Comparison of ENCODE assay signal across 8 mouse cellular contexts in the genomic region with DNA sequence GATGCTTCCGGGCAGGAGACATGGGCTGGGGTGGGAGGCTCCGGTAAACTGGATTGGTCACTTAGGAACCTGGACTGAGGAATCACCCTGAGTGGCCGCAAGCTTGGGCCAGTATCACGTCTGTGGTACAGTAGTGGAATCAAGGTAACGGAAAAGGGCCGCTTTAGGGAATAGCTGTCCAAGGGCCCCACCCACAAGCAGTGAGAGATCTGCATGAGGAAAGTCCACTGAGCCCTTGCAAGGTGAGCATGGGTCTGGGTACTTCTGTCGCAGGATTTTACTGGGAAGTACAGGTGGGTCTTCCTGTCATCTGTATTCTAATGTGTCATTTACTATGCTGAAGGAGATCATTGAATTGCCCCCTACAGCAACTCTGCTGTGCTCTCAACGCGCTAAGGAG. TPM values are rescaled to one million over a fixed set of nuclear protein-coding genes. Genes with fewer than 3 reads are reported as not detected.
A peak's percentile ranks its signal among the peaks of the same experiment; 100 is the strongest.
DNase-seq lines count a peak whose midpoint lies in the region; ATAC-seq and TF ChIP-seq lines count a peak whose summit lies in the region.

No protein-coding gene starts in this region.

- no peaks in the 10 kb centered on the region for H3K27me3 ChIP-seq in kidney, adult 2 months (replicated peaks; ENCODE audit: control insufficient read depth, insufficient read depth, low read length)
- H3K27me3 ChIP-seq in embryonic facial prominence, embryonic 13.5 days: no peaks in the 10 kb centered on the region
- no peaks in the 10 kb centered on the region for H3K27me3 ChIP-seq in intestine, embryonic 14.5 days (replicated peaks; ENCODE audit: control insufficient read depth, insufficient read depth, low read length)
- H3K27me3 ChIP-seq in myocyte (ENCODE audit: control insufficient read depth, insufficient read depth, insufficient read length): no peaks in the 10 kb centered on the region

- H3K4me1 ChIP-seq in kidney, adult 2 months (ENCODE audit: control insufficient read depth, insufficient read depth, low read length): 0 out of 2 replicates have a peak, but pooled peaks cover 8% of the 10 kb centered on the region
- peaks cover 41% of the 10 kb centered on the region for H3K4me1 ChIP-seq in embryonic facial prominence, embryonic 13.5 days
- peaks cover 12% of the 10 kb centered on the region; the same call in 1 of the 2 replicates for H3K4me1 ChIP-seq in intestine, embryonic 14.5 days (replicated peaks; ENCODE audit: control insufficient read depth, insufficient read depth, low read length)

- no peak for DNase-seq in kidney, adult 2 months
- DNase-seq in kidney, adult 9 months: no peak
- no peak for DNase-seq in intestine, embryonic 14.5 days (ENCODE audit: low spot score)
- DNase-seq in spleen, postnatal 36 days (ENCODE audit: low spot score in 2 of 2): no peak
- DNase-seq in adrenal gland, adult 18-20 months (ENCODE audit: low spot score in 2 of 2): no peak
- no peak for DNase-seq in urinary bladder, adult 18-20 months (ENCODE audit: low spot score in 2 of 2)

- H3K36me3 ChIP-seq in kidney, adult 2 months (ENCODE audit: control insufficient read depth, insufficient read depth, low read length): no peaks in the 10 kb centered on the region
- no peaks in the 10 kb centered on the region for H3K36me3 ChIP-seq in embryonic facial prominence, embryonic 13.5 days
- H3K36me3 ChIP-seq in intestine, embryonic 14.5 days (ENCODE audit: control insufficient read depth, insufficient read depth, low read length): no peaks in the 10 kb centered on the region
- H3K36me3 ChIP-seq in myocyte (ENCODE audit: control insufficient read depth, insufficient read depth): no peaks in the 10 kb centered on the region

- no peak for TF ChIP-seq POLR2A in kidney, adult 2 months (IDR thresholded peaks at IDR 0.05; ENCODE audit: low read depth, low read length)
- no peak for TF ChIP-seq POLR2A in myocyte (IDR thresholded peaks at IDR 0.05; ENCODE audit: insufficient read length, low read depth)

- H3K4me3 ChIP-seq in kidney, adult 2 months (ENCODE audit: insufficient read depth, low read depth, low read length): peak overlapping the region; percentile 58
- peak overlapping the region; percentile 75 for H3K4me3 ChIP-seq in embryonic facial prominence, embryonic 13.5 days
- H3K4me3 ChIP-seq in intestine, embryonic 14.5 days (ENCODE audit: low read depth, low read length): peak overlapping the region; percentile 64
- H3K4me3 ChIP-seq in myocyte: peak overlapping the region; percentile 28

- 82% methylated on average over 9 of the region's 9 CpGs for WGBS in kidney, adult 2 months
- WGBS in embryonic facial prominence, embryonic 13.5 days: 73% methylated on average over 9 of the region's 9 CpGs
- 64% methylated on average over 9 of the region's 9 CpGs for WGBS in intestine, embryonic 14.5 days

- no peaks in the 10 kb centered on the region for H3K79me2 ChIP-seq in myocyte (ENCODE audit: control insufficient read depth, insufficient read depth)

- no peak for TF ChIP-seq CTCF in kidney, adult 2 months (conservative IDR thresholded peaks at IDR 0.05; ENCODE audit: insufficient read depth, insufficient read length, low read depth, low read length)

- no peak overlapping the region for H3ac ChIP-seq in myocyte (ENCODE audit: control insufficient read depth, insufficient read length)

- H3K4me2 ChIP-seq in embryonic facial prominence, embryonic 13.5 days: peak overlapping the region; percentile 97
- peak overlapping the region; percentile 97 for H3K4me2 ChIP-seq in intestine, embryonic 14.5 days (ENCODE audit: low read length)
- peak overlapping the region; percentile 96 for H3K4me2 ChIP-seq in myocyte (ENCODE audit: low read depth)

- peak overlapping the region; percentile 82 for H3K9ac ChIP-seq in embryonic facial prominence, embryonic 13.5 days
- H3K9ac ChIP-seq in intestine, embryonic 14.5 days (ENCODE audit: low read length): peak overlapping the region; percentile 67

- ATAC-seq in embryonic facial prominence, embryonic 13.5 days (ENCODE audit: insufficient number of reproducible peaks, insufficient read depth, low FRiP score, low TSS enrichment, low read depth): no peak; the same call in 1 of the 2 replicates
- no peak for ATAC-seq in intestine, embryonic 14.5 days (replicated peaks; ENCODE audit: low FRiP score, low TSS enrichment, low read depth)

- no peak overlapping the region for H3K27ac ChIP-seq in kidney, adult 2 months (ENCODE audit: insufficient read depth, low read depth, low read length)
- no peak overlapping the region; the same call in 1 of the 2 replicates for H3K27ac ChIP-seq in embryonic facial prominence, embryonic 13.5 days
- no peak overlapping the region for H3K27ac ChIP-seq in intestine, embryonic 14.5 days (ENCODE audit: low read depth)

- H3K9me3 ChIP-seq in embryonic facial prominence, embryonic 13.5 days: no peaks in the 10 kb centered on the region
- no peaks in the 10 kb centered on the region for H3K9me3 ChIP-seq in intestine, embryonic 14.5 days (ENCODE audit: control insufficient read depth, low read length)

TF ChIP-seq in myocyte, 11 proteins besides CTCF, POLR2A, EP300 and RAD21:
- TF ChIP-seq REST (IDR thresholded peaks at IDR 0.05; ENCODE audit: insufficient read depth, insufficient read length) (no peak), TCF12 (IDR thresholded peaks at IDR 0.05; ENCODE audit: insufficient read depth, poor library complexity, severe bottlenecking) (no peak), TCF3 (IDR thresholded peaks at IDR 0.05; ENCODE audit: insufficient read length, low read depth) (no peak), POLR2AphosphoS2 (IDR thresholded peaks at IDR 0.05; ENCODE audit: insufficient read length, low read depth) (no peak)

RNA-seq across cellular contexts. Expression of a gene that starts 1.8 kb away (rescaled TPM):
- 17.9 and 23.4 TPM in 2 replicates for polyA plus RNA-seq in kidney, adult 2 months (2012; rRNA removed)
- polyA plus RNA-seq in embryonic facial prominence, embryonic 13.5 days (2015; fragmentation: Nextera tagmentation; extraction: Ambion mirVana): 68.2 and 76.4 TPM in 2 replicates
- polyA plus RNA-seq in intestine, embryonic 14.5 days (2014; fragmentation: Nextera tagmentation; extraction: Ambion mirVana): 38.7 and 44.4 TPM in 2 replicates
- polyA plus RNA-seq in myocyte (2012; fragmentation: generic; extraction: Trizol): 89.0 TPM
- total RNA-seq in adrenal gland, adult 18-20 months (2021): 10 to 100 TPM; 40.8 to 64.8 TPM

RNA-seq across cellular contexts. Expression of a gene that starts 32.9 kb away (rescaled TPM):
- 13.0 and 15.2 TPM in 2 replicates for polyA plus RNA-seq in kidney, adult 2 months (2012; rRNA removed)
- polyA plus RNA-seq in embryonic facial prominence, embryonic 13.5 days (2015; fragmentation: Nextera tagmentation; extraction: Ambion mirVana): 168 and 172 TPM in 2 replicates
- polyA plus RNA-seq in intestine, embryonic 14.5 days (2014; fragmentation: Nextera tagmentation; extraction: Ambion mirVana): 48.2 and 59.5 TPM in 2 replicates
- 469 TPM for polyA plus RNA-seq in myocyte (2012; fragmentation: generic; extraction: Trizol)
- total RNA-seq in adrenal gland, adult 18-20 months (2021): 1 to 10 TPM; 7.0 to 7.6 TPM
